Mouse (Mus musculus): Measurements from ENCODE around the gene Ccdc13. TPM values are rescaled to one million over a fixed set of nuclear protein-coding genes. Genes with fewer than 3 reads are reported as not detected.

The Ccdc13 gene
- total and polyA plus RNA-seq, 2 experiments from 2014 or later: 3.3 to 5.6 TPM

DNA sequence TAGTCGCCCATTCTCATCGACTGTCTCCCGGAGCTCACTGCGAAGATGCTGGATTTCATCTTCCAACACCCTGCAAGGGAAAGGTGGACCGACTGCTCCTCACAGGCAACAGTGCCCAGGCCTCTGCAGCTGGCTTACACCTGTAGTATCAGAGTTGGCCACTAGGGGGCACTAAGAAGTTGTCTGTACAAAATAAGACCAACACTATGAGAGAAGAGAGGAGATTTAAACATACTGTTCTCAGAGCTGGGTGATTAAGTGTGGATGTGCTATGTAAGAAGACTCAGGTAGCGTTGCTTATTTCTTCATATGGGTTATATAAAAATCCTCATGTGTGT is 8.3 kb downstream of the Ccdc13 start:
- ATAC-seq: peak; percentile 73

DNA sequence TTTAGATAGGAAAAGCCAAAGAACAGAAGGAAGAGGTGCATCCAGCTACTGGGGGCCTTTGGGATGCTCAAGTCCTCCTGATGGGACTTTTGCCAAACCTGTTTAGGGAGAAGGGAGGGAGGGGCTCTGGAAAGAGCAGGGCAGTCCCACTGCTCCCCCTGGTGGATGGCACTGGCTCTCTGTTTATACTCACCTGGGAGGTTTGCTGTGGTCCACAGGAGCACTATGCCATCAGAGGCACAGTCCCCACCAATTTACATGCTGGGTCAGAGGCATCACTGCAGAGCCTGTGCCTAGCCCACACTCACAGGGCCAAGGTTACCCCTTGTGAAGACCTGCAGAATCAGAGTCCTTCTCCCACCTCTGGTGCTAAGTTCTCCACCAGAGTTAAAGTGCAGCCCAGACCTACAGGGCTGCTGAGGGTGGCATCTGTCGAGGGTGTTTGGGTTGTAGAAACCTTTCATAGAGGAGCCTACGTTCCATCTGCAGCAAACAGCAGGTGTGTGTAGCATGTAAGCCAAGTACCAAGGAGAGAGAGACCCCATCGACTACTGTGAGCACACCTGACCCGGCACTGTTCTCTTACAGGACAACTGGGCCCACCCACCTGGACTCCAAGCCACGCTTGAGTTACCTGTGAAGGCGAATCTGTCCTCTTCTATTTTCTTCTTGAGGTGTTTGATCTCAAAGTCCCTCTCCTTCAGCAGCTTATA is 8.9 kb downstream of the Ccdc13 start:
- peak; percentile 48; the same call in 1 of the 2 replicates for ATAC-seq
- no peaks in the 10 kb centered on the region for H3K9me3 ChIP-seq (ENCODE audit: low read length)
- H3K4me2 ChIP-seq (ENCODE audit: low read depth, low read length): no peak overlapping the region
- peak; percentile 76 for TF ChIP-seq CTCF (IDR thresholded peaks at IDR 0.05; ENCODE audit: low read depth)
- DNase-seq (ENCODE audit: low spot score): peak; percentile 73
- H3K27me3 ChIP-seq (ENCODE audit: insufficient read depth, low read length): no peaks in the 10 kb centered on the region
- 78% methylated on average over 6 of the region's 6 CpGs for WGBS
- no peak overlapping the region for H3K4me3 ChIP-seq (ENCODE audit: low read length)
- no peak overlapping the region for H3K27ac ChIP-seq
- no peaks in the 10 kb centered on the region for H3K36me3 ChIP-seq (ENCODE audit: insufficient read depth, low read length)
- H3K4me1 ChIP-seq (ENCODE audit: insufficient read depth, low read length): no peaks in the 10 kb centered on the region
- no peak overlapping the region for H3K9ac ChIP-seq (replicated peaks; ENCODE audit: low read length)

More for the DNA sequence above, 8.3 kb downstream of the Ccdc13 start:
- Histone ChIP-seq H3K9ac (replicated peaks; ENCODE audit: low read length) (no peak overlapping the region), H3K4me1 (ENCODE audit: insufficient read depth, low read length) (no peaks in the 10 kb centered on the region), H3K9me3 (ENCODE audit: low read length) (no peaks in the 10 kb centered on the region), H3K27me3 (ENCODE audit: insufficient read depth, low read length) (no peaks in the 10 kb centered on the region), H3K4me2 (ENCODE audit: low read depth, low read length) (no peak overlapping the region), H3K36me3 (ENCODE audit: insufficient read depth, low read length) (no peaks in the 10 kb centered on the region), H3K27ac (no peak overlapping the region), H3K4me3 (ENCODE audit: low read length) (no peak overlapping the region)
- peak; percentile 92 for TF ChIP-seq CTCF (IDR thresholded peaks at IDR 0.05; ENCODE audit: low read depth)
- DNase-seq (ENCODE audit: low spot score): peak; percentile 92
- 33% methylated on average over 6 of the region's 6 CpGs for WGBS

DNA sequence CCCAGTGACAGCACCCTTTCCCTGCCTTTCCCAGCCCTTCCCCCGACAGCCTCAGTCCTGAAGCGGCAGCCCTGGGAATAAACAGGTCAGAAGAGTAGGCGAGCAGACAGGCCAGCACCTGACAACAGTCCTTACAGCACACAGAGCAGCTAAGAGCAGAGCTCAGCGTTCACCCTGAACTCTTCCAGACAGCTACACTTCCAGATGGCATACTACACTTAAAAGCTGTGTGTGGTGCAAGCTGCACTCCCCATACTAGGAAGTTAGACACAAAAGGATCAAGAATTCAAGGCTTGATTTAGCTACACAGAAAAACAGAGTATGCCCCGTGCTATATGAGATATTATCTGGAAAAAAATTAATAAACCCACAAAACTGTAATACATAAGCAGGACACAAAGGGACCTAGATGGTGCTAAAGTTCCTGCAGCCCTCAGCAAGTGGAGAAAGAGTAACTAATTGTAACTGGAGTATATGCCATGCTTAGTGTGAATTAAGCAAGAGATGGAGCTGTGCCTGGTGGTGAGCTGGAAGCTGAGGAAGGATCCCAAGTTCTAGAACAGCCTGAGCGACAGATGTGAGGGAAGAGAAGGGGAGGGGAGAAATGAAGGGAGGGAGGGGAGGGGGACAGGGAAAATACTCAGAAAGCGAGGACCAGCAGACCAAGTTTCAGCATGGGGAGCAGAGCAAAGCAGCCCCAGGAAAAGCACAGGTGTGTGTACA is 9.8 kb downstream of the Ccdc13 start:
- H3K9ac ChIP-seq (replicated peaks; ENCODE audit: low read length): no peak overlapping the region
- TF ChIP-seq CTCF (IDR thresholded peaks at IDR 0.05; ENCODE audit: low read depth): no peak
- no peak overlapping the region for H3K4me3 ChIP-seq (ENCODE audit: low read length)
- H3K27ac ChIP-seq: no peak overlapping the region
- H3K9me3 ChIP-seq (ENCODE audit: low read length): no peaks in the 10 kb centered on the region
- 68% methylated on average over 7 of the region's 7 CpGs for WGBS
- H3K27me3 ChIP-seq (ENCODE audit: insufficient read depth, low read length): no peaks in the 10 kb centered on the region
- no peaks in the 10 kb centered on the region for H3K4me1 ChIP-seq (ENCODE audit: insufficient read depth, low read length)
- no peak for DNase-seq (ENCODE audit: low spot score)
- H3K4me2 ChIP-seq (ENCODE audit: low read depth, low read length): no peak overlapping the region
- H3K36me3 ChIP-seq (ENCODE audit: insufficient read depth, low read length): no peaks in the 10 kb centered on the region
- ATAC-seq: no peak

DNA sequence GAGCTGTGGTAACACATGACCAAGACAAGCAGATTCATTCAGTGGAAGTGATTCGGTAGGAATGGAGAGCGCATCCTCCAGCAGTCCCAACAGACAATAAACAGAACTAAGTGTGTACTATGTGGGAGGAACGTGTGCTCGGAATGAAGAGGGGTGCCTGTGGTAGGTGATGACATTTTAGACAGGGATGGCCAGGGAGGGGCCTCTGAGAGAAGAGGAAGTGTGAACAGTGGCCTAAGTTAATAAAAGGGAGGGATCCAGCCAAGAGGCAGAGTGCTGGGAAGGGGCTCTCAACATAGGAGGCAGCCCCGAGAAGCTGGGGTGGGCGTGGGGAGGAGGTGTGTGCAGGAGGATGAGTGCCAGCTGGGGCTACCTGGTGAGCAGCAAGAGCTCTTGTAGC is 10.9 kb downstream of the Ccdc13 start:
- H3K4me1 ChIP-seq (ENCODE audit: insufficient read depth, low read length): 0 out of 2 replicates have a peak, but pooled peaks cover 7% of the 10 kb centered on the region
- WGBS: 80% methylated on average over 6 of the region's 6 CpGs
- DNase-seq (ENCODE audit: low spot score): no peak
- no peaks in the 10 kb centered on the region for H3K36me3 ChIP-seq (ENCODE audit: insufficient read depth, low read length)
- no peak overlapping the region for H3K27ac ChIP-seq
- no peak overlapping the region for H3K4me3 ChIP-seq (ENCODE audit: low read length)
- no peaks in the 10 kb centered on the region for H3K27me3 ChIP-seq (ENCODE audit: insufficient read depth, low read length)
- ATAC-seq: no peak
- H3K9me3 ChIP-seq (ENCODE audit: low read length): no peaks in the 10 kb centered on the region
- TF ChIP-seq CTCF (IDR thresholded peaks at IDR 0.05; ENCODE audit: low read depth): no peak
- no peak overlapping the region for H3K4me2 ChIP-seq (ENCODE audit: low read depth, low read length)
- H3K9ac ChIP-seq (replicated peaks; ENCODE audit: low read length): no peak overlapping the region

DNA sequence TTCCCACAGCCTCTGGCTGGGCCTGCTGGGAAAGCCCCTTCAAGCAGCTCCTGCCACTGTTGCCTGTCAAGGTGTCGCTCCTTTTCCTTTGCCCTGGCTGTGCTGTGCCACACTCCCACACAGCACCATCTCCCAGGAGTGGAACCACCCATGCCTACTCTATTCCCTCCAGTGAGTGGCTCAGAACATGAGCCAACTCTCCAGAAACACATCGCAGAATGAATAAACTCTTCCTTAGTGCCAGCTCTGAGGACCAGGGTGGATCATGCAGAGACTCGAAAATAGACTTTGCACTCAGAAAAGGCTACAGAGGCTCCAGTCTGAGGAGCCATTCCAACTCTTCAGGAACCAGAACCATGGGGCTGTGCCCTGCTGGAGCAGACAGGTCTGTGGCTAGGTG is 12.9 kb downstream of the Ccdc13 start:
- Histone ChIP-seq H3K4me1 (ENCODE audit: insufficient read depth, low read length) (peaks cover 17% of the 10 kb centered on the region; the same call in 1 of the 2 replicates), H3K4me2 (ENCODE audit: low read depth, low read length) (no peak overlapping the region), H3K4me3 (ENCODE audit: low read length) (no peak overlapping the region), H3K36me3 (ENCODE audit: insufficient read depth, low read length) (no peaks in the 10 kb centered on the region), H3K27ac (no peak overlapping the region), H3K9me3 (ENCODE audit: low read length) (no peaks in the 10 kb centered on the region), H3K27me3 (ENCODE audit: insufficient read depth, low read length) (no peaks in the 10 kb centered on the region), H3K9ac (replicated peaks; ENCODE audit: low read length) (no peak overlapping the region)
- WGBS: 86% methylated on average over 3 of the region's 3 CpGs
- DNase-seq (ENCODE audit: low spot score) (no peak), ATAC-seq (no peak)
- TF ChIP-seq CTCF (IDR thresholded peaks at IDR 0.05; ENCODE audit: low read depth): no peak

DNA sequence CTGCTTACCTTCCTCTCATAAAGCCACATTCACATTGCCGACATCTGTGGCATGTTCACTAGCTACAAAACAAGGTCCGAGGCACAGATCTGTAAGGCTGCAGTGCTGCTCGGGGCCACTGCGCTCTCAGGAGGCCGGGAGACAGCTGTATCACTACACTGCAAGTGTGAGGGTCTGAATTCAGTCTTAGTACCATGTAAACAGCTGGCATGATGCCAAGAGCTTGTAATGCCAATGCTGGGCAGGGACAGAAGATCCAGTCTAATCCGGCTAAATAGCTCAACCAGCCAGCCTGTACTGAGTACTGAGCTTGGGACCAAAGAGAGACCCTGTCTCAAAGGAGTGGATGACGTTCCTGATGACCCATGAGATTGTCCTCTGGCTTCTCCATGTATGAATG is 15.3 kb downstream of the Ccdc13 start:
- ATAC-seq (peak; percentile 65), DNase-seq (ENCODE audit: low spot score) (peak; percentile 81)
- Histone ChIP-seq H3K36me3 (ENCODE audit: insufficient read depth, low read length) (no peaks in the 10 kb centered on the region), H3K4me2 (ENCODE audit: low read depth, low read length) (no peak overlapping the region), H3K27me3 (ENCODE audit: insufficient read depth, low read length) (no peaks in the 10 kb centered on the region), H3K9ac (replicated peaks; ENCODE audit: low read length) (no peak overlapping the region), H3K27ac (peak overlapping the region; percentile 80; the same call in 1 of the 2 replicates), H3K4me3 (ENCODE audit: low read length) (no peak overlapping the region), H3K4me1 (ENCODE audit: insufficient read depth, low read length) (peaks cover 23% of the 10 kb centered on the region; the same call in 1 of the 2 replicates), H3K9me3 (ENCODE audit: low read length) (no peaks in the 10 kb centered on the region)
- 43% methylated on average over 7 of the region's 7 CpGs for WGBS
- no peak for TF ChIP-seq CTCF (IDR thresholded peaks at IDR 0.05; ENCODE audit: low read depth)

DNA sequence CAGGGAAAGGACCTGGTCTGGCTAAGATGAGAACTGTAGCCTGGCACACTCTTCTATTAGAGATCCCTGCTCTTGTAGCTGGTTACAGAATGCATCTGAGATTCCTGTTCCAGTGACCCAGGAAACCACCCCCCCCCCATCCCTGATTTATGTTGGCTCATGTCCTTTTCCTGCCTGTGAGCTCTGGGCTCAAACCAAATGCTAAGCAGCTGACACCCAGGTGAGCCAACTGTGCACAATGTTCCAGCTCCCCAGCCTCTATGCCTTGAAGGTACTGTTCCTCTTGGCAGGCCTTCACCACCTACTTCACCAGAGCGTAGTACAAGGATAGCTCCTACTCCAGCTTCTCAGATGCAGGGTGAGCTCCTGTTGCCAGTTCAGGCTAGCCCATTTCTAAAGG is 16.2 kb downstream of the Ccdc13 start:
- no peak overlapping the region for H3K4me3 ChIP-seq (ENCODE audit: low read length)
- no peak; the same call in 1 of the 2 replicates for ATAC-seq
- peak overlapping the region; percentile 80 for H3K27ac ChIP-seq
- 67% methylated on average over 1 of the region's 1 CpGs for WGBS
- H3K4me2 ChIP-seq (ENCODE audit: low read depth, low read length): no peak overlapping the region
- H3K9ac ChIP-seq (replicated peaks; ENCODE audit: low read length): no peak overlapping the region
- no peaks in the 10 kb centered on the region for H3K36me3 ChIP-seq (ENCODE audit: insufficient read depth, low read length)
- DNase-seq (ENCODE audit: low spot score): peak; percentile 50
- H3K9me3 ChIP-seq (ENCODE audit: low read length): no peaks in the 10 kb centered on the region
- H3K4me1 ChIP-seq (ENCODE audit: insufficient read depth, low read length): peaks cover 23% of the 10 kb centered on the region; the same call in 1 of the 2 replicates
- TF ChIP-seq CTCF (IDR thresholded peaks at IDR 0.05; ENCODE audit: low read depth): no peak
- no peaks in the 10 kb centered on the region for H3K27me3 ChIP-seq (ENCODE audit: insufficient read depth, low read length)
